ENCODE assay signal across 8 mouse cellular contexts in the genomic region with DNA sequence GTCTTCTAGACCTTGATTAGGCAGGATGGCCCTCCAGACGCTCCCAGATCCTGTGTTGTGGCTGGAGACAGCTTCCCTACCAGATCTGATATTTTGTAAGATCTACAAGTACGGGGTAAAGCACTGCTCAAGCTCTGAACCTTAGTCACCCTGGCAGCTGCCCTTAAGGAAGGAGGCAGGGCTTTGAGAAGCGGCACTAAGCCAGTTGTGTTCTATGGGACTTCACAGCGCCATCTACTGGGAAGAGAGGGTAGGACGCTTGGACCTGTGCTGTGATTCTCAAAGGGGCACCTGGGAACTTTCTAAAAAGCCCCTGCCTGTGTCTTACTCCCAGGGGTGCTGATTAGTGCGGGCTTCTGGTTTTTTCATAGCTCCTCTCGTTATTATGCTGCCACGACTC. TPM values are rescaled to one million over a fixed set of nuclear protein-coding genes. Genes with fewer than 3 reads are reported as not detected.
DNase-seq lines count a peak whose midpoint lies in the region; ATAC-seq and TF ChIP-seq lines count a peak whose summit lies in the region.

No protein-coding gene starts in this region.

- H3K4me1 ChIP-seq in forebrain, embryonic 10.5 days: peaks cover 3% of the 10 kb centered on the region; the same call in 1 of the 2 replicates
- H3K4me1 ChIP-seq in lung, embryonic 14.5 days (ENCODE audit: insufficient read depth): no peaks in the 10 kb centered on the region; the same call in 1 of the 2 replicates

- no peaks in the 10 kb centered on the region; the same call in 1 of the 2 replicates for H3K9me3 ChIP-seq in forebrain, embryonic 10.5 days
- no peaks in the 10 kb centered on the region; the same call in 1 of the 2 replicates for H3K9me3 ChIP-seq in lung, embryonic 14.5 days (ENCODE audit: low read depth, low read length)

- peak; percentile 7 for DNase-seq in MN1 (ENCODE audit: low spot score)
- peak; percentile 3 for DNase-seq in c-Kit-negative CD71-positive TER-119-positive erythroid progenitor cells, embryonic 14.5 days (ENCODE audit: low read depth, low spot score)
- peak; percentile 77 for DNase-seq in forebrain, embryonic 10.5 days (ENCODE audit: extremely low spot score, low spot score)
- peak; percentile 79 to 88 for DNase-seq in heart, postnatal 14 days
- DNase-seq in large intestine, adult 2 months (ENCODE audit: low read depth, low spot score): peak; percentile 31
- peak; percentile 93 for DNase-seq in lung, embryonic 14.5 days
- DNase-seq in retina, postnatal 7 days (ENCODE audit: low read depth, low spot score): peak; percentile 71
- DNase-seq in urinary bladder, postnatal 36 days (ENCODE audit: low spot score in 2 of 2): peak; percentile 77 to 81

- H3K9ac ChIP-seq in lung, embryonic 14.5 days: no peak overlapping the region

- H3K36me3 ChIP-seq in forebrain, embryonic 10.5 days (replicated peaks): 0 out of 2 replicates have a peak, but pooled peaks cover 4% of the 10 kb centered on the region
- peaks cover 8% of the 10 kb centered on the region for H3K36me3 ChIP-seq in lung, embryonic 14.5 days (ENCODE audit: insufficient read depth)

- no peak overlapping the region for H3K27ac ChIP-seq in forebrain, embryonic 10.5 days
- H3K27ac ChIP-seq in lung, embryonic 14.5 days (ENCODE audit: low read depth): no peak overlapping the region

- no peak overlapping the region for H3K4me2 ChIP-seq in lung, embryonic 14.5 days

- peak; percentile 68; the same call in 1 of the 2 replicates for ATAC-seq in lung, embryonic 14.5 days (ENCODE audit: insufficient read depth)

- TF ChIP-seq CTCF in lung, embryonic 14.5 days (IDR thresholded peaks at IDR 0.05; ENCODE audit: low read depth): peak; percentile 87

- peaks cover 19% of the 10 kb centered on the region; the same call in 1 of the 2 replicates for H3K27me3 ChIP-seq in forebrain, embryonic 10.5 days (ENCODE audit: poor library complexity, severe bottlenecking)
- H3K27me3 ChIP-seq in lung, embryonic 14.5 days (ENCODE audit: insufficient read depth, low read length): no peaks in the 10 kb centered on the region

- 9% methylated on average over 8 of the region's 8 CpGs for WGBS in forebrain, embryonic 10.5 days
- WGBS in large intestine, adult 2 months: 6% methylated on average over 8 of the region's 8 CpGs
- whole genome bisulfite sequencing in lung, embryonic 14.5 days: 9% methylated on average over 8 of the region's 8 CpGs

- intact Hi-C loops in heart, postnatal 14 days (cut with DNase I): loop anchor here (1.0 to 5.0 kb wide), 2 partner anchors 303 to 378 kb away; no protein-coding TSS in a partner anchor

- no peak overlapping the region for H3K4me3 ChIP-seq in forebrain, embryonic 10.5 days
- no peak overlapping the region for H3K4me3 ChIP-seq in lung, embryonic 14.5 days (ENCODE audit: low read depth, low read length)

RNA-seq across cellular contexts. Expression of gene Tspan11, which starts 33.3 kb away (rescaled TPM):
- 3.6 and 3.9 TPM in 2 replicates for polyA plus RNA-seq in forebrain, embryonic 10.5 days (2016; fragmentation: Nextera tagmentation; extraction: Ambion mirVana)
- total RNA-seq in heart, postnatal 14 days (2021): 1 to 10 TPM; 3.1 to 3.3 TPM
- 0.53 and 0.66 TPM in 2 replicates for polyA plus RNA-seq in large intestine, adult 2 months (2012; rRNA removed)
- polyA plus RNA-seq in lung, embryonic 14.5 days (2014; fragmentation: Nextera tagmentation; extraction: Ambion mirVana): 21.7 and 22.5 TPM in 2 replicates

Comparison
In these comparisons a context has a peak if more than half of its experiments do, and no peak if none do; other contexts are left out.
1. DNase-seq: peak in every context shown above with its lines; median percentile 93 in lung, embryonic 14.5 days; 84 in heart, postnatal 14 days; 79 in urinary bladder, postnatal 36 days; 77 in forebrain, embryonic 10.5 days; 71 in retina, postnatal 7 days; 31 in large intestine, adult 2 months; 7 in MN1; 3 in c-Kit-negative CD71-positive TER-119-positive erythroid progenitor cells, embryonic 14.5 days.